Mouse (Mus musculus) liver, embryonic 12.5 days (tissue): Measurements from ENCODE around the gene Msl2. TPM values are rescaled to one million over a fixed set of nuclear protein-coding genes. Genes with fewer than 3 reads are reported as not detected.
A peak's percentile ranks its signal among the peaks of the same experiment; 100 is the strongest.

Source experiments
- ATAC-seq: fragments of 200-750 bp; cut with Nextera tagmentation; 2 replicates; pipeline ENCODE4 v1.8.0; 2017; ENCODE audit warnings: moderate number of reproducible peaks, mild to moderate bottlenecking, moderate library complexity
- H3K27ac ChIP-seq: fragments of 300-500 bp; sonication (generic); 2 replicates; pipeline ENCODE4 v1.5.1; 2016; ENCODE audit warnings: mild to moderate bottlenecking
- H3K27me3 ChIP-seq: fragments of 300-500 bp; sonication (generic); replicated peaks from 2 replicates; pipeline ENCODE4 v1.6.1; 2016; ENCODE audit warnings: mild to moderate bottlenecking, moderate library complexity
- H3K36me3 ChIP-seq: fragments of 300-500 bp; sonication (generic); 2 replicates; pipeline ENCODE4 v1.6.1; 2016; ENCODE audit warnings: mild to moderate bottlenecking, moderate library complexity
- H3K4me1 ChIP-seq: fragments of 300-500 bp; sonication (generic); 2 replicates; pipeline ENCODE4 v1.6.1; 2016
- H3K4me2 ChIP-seq: fragments of 300-500 bp; sonication (generic); 2 replicates; pipeline ENCODE4 v1.6.1; 2016; ENCODE audit warnings: mild to moderate bottlenecking, moderate library complexity
- H3K4me3 ChIP-seq: fragments of 300-500 bp; sonication (generic); 2 replicates; pipeline ENCODE4 v1.5.1; 2016; ENCODE audit warnings: mild to moderate bottlenecking, moderate library complexity
- H3K9ac ChIP-seq: fragments of 300-500 bp; sonication (generic); 2 replicates; pipeline ENCODE4 v1.6.1; 2016; ENCODE audit warnings: mild to moderate bottlenecking, moderate library complexity
- H3K9me3 ChIP-seq: fragments of 300-500 bp; sonication (generic); replicated peaks from 2 replicates; pipeline ENCODE4 v1.6.1; 2016; ENCODE audit warnings: mild to moderate bottlenecking, moderate library complexity
- WGBS: fragments of 180-500 bp; shearing (Covaris S2); methylation state at CpG from one replicate; pipeline ENCODE4 v1.1.7; 2016; ENCODE audit not compliant: insufficient replicate concordance; 5-methylcytosine and 5-hydroxymethylcytosine counted together
- polyA plus RNA-seq: library from polyadenylated mRNA; unstranded; fragments of >200 nt; fragmentation: Nextera tagmentation; extraction: Ambion mirVana; gene quantifications from 2 replicates; pipeline ENCODE4 v1.2.1, GENCODE M21; 2016

The Msl2 gene
- polyA plus RNA-seq, 1 experiment from 2014 or later = 6.2 TPM

- no peak overlapping the region for H3K27ac ChIP-seq
- no peak overlapping the region for H3K4me2 ChIP-seq
- no peak for ATAC-seq
- H3K27me3 ChIP-seq = no peaks in the 10 kb centered on the region
- no peaks in the 10 kb centered on the region for H3K4me1 ChIP-seq
- no peaks in the 10 kb centered on the region for H3K9me3 ChIP-seq
- WGBS = 61% methylated on average over 6 of the region's 6 CpGs
- H3K4me3 ChIP-seq = no peak overlapping the region
- H3K9ac ChIP-seq = no peak overlapping the region
- no peaks in the 10 kb centered on the region for H3K36me3 ChIP-seq
Measured at GRCm38 (mm10) chr9:101052691-101053090, 21.2 kb upstream of the Msl2 start.

- Histone ChIP-seq H3K4me1 (no peaks in the 10 kb centered on the region), H3K27ac (no peak overlapping the region), H3K27me3 (no peaks in the 10 kb centered on the region), H3K9ac (no peak overlapping the region), H3K36me3 (no peaks in the 10 kb centered on the region), H3K9me3 (no peaks in the 10 kb centered on the region), H3K4me3 (no peak overlapping the region), H3K4me2 (no peak overlapping the region)
- ATAC-seq = no peak
- 71% methylated on average over 14 of the region's 14 CpGs for WGBS
Measured at GRCm38 (mm10) chr9:101053279-101053678, 20.6 kb upstream of the Msl2 start.

DNA sequence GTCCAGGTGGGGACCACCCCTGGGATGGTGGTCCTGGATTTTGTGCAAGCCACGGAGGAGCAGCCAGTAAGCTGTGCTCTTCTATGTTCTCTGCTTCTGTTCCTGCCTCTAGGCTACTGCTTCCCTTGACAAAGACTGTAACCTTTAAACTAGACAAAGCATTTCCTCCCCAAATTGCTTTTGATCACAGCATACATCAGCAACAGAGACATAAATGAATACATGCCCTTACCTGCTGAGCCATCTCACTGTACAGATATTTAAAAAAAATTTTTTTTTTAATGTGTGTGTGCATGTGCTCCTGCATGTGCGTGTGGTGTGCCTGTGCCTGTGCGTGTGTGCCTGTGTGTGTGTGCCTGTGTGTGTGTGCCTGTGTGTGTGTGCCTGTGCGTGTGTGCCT lies 16.7 kb upstream of the Msl2 start:
- Histone ChIP-seq H3K27ac (no peak overlapping the region), H3K4me2 (no peak overlapping the region), H3K4me3 (no peak overlapping the region), H3K4me1 (no peaks in the 10 kb centered on the region), H3K9me3 (peaks cover 3% of the 10 kb centered on the region; the same call in 1 of the 2 replicates), H3K36me3 (no peaks in the 10 kb centered on the region), H3K27me3 (no peaks in the 10 kb centered on the region), H3K9ac (no peak overlapping the region)
- 86% methylated on average over 4 of the region's 4 CpGs for WGBS
- no peak for ATAC-seq

DNA sequence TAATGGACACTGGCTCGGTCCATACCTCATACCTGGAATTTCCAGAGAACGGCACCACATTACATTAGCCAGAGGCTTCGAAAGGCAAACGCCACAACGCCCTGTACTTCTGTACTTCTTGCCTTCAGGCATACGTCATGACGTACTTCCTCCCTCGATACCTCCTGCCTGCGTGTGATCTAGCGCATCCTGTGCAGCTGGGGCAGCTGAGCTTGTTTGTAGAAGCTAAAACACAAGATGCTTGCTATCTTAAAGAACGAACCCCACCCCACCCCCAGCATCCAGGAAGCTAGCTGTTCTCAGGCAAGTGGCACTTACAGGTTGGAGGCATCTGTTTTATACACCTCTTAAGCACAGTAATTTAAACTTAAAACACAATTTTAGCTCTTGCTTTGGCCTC lies 12.9 kb upstream of the Msl2 start:
- Histone ChIP-seq H3K36me3 (no peaks in the 10 kb centered on the region), H3K4me3 (no peak overlapping the region), H3K27me3 (no peaks in the 10 kb centered on the region), H3K9ac (no peak overlapping the region), H3K4me1 (no peaks in the 10 kb centered on the region), H3K27ac (no peak overlapping the region), H3K4me2 (no peak overlapping the region), H3K9me3 (peaks cover 3% of the 10 kb centered on the region; the same call in 1 of the 2 replicates)
- 59% methylated on average over 11 of the region's 11 CpGs for WGBS
- no peak for ATAC-seq

DNA sequence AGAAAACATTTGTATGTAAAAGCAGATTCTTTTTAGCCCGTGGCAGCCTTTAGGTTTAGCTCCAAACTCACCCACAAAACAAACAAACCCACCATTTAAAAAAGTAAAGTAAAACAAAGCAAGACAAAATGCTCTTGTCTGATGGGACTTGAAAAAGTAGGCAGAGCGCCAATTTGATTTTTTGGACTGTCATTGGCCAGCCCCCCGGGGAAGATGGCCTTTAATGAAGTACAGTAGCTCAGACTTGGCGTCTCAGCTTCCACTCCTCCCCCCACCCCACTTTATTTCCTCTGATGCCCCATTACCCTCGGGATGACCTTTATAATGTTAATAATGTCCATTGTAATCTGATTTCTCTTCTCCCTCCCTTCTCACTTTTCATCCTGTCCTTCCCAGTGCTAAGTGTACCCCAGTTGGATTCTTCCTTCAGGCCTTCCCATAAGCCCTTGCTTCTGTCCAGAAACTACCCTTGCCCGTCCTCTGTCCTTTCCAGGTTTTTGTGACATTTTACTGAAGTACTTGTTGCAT lies 11.6 kb upstream of the Msl2 start:
- no peak overlapping the region for H3K27ac ChIP-seq
- no peak overlapping the region for H3K9ac ChIP-seq
- no peak for ATAC-seq
- no peak overlapping the region for H3K4me2 ChIP-seq
- no peak overlapping the region for H3K4me3 ChIP-seq
- WGBS = 67% methylated on average over 6 of the region's 6 CpGs
- no peaks in the 10 kb centered on the region for H3K36me3 ChIP-seq
- no peaks in the 10 kb centered on the region for H3K4me1 ChIP-seq
- H3K9me3 ChIP-seq = peaks cover 3% of the 10 kb centered on the region; the same call in 1 of the 2 replicates
- H3K27me3 ChIP-seq = no peaks in the 10 kb centered on the region

DNA sequence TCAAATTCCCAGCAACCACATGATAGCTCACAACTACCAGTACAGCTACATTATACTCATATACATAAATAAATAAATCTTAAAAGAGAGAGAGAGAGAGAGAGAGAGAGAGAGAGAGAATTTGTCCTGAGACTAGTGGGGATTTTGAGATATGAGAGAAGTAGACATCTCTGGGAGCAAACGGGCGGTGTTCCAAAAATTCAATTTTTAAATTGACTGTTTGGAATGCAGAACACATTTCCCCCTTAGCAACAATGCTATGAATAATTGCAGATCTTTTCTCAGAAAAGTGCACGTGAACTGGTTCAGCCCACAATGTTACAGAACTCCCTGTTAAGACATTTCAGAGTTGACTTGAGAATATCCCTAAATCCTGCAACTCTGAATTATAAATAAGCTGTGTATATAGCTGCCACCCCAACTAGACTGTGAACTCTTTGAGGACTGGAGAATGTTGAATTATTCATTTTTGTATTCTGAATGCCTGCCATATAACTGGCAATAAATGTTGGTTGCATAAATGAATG lies 8.8 kb upstream of the Msl2 start:
- WGBS = 74% methylated on average over 3 of the region's 3 CpGs
- Histone ChIP-seq H3K4me3 (no peak overlapping the region), H3K4me1 (no peaks in the 10 kb centered on the region), H3K27ac (no peak overlapping the region), H3K4me2 (no peak overlapping the region), H3K9me3 (no peaks in the 10 kb centered on the region), H3K36me3 (no peaks in the 10 kb centered on the region), H3K9ac (no peak overlapping the region), H3K27me3 (no peaks in the 10 kb centered on the region)
- no peak for ATAC-seq

DNA sequence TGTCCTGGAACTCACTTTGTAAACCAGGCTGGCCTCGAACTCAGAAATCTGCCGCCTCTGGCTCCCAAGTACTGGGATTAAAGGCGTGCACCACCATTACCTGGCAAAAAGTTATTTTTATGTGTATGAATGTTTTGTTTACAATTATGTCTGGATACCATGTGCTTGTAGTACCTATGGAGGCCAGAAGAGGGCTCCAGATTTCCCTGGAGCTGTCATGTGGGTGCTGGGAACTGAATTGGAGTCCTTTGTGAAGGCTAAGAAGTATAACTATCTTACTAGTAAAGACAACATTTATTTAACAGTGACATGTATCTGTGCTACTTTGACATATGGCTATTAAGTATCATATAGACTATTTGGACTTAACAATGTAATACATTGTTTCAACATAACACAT lies 4.1 kb upstream of the Msl2 start:
- 84% methylated on average over 3 of the region's 3 CpGs for WGBS

GRCm38 (mm10) chr9:101072506-101072905 lies 1.4 kb upstream of the Msl2 start:
- peak overlapping the region; percentile 88 for H3K4me2 ChIP-seq
- WGBS = 33% methylated on average over 5 of the region's 5 CpGs

More for the DNA sequence above, 4.1 kb upstream of the Msl2 start:
- H3K4me1 ChIP-seq = peaks cover 11% of the 10 kb centered on the region
- no peaks in the 10 kb centered on the region for H3K9me3 ChIP-seq
- ATAC-seq = no peak
- H3K9ac ChIP-seq = no peak overlapping the region
- no peaks in the 10 kb centered on the region for H3K36me3 ChIP-seq
- H3K27me3 ChIP-seq = no peaks in the 10 kb centered on the region
- H3K4me2 ChIP-seq = no peak overlapping the region
- no peak overlapping the region for H3K27ac ChIP-seq
- H3K4me3 ChIP-seq = no peak overlapping the region

GRCm38 (mm10) chr9:101073041-101073986 lies 587 bp upstream of the Msl2 start:
- WGBS = 1% methylated on average over 60 of the region's 65 CpGs
- ATAC-seq = peak; percentile 91
- H3K4me3 ChIP-seq = peak overlapping the region; percentile 98
- H3K4me2 ChIP-seq = peak overlapping the region; percentile 88
- peak overlapping the region; percentile 99 for H3K27ac ChIP-seq
- peaks cover 25% of the 10 kb centered on the region for H3K4me1 ChIP-seq
- peak overlapping the region; percentile 99 for H3K9ac ChIP-seq
- H3K27me3 ChIP-seq = no peaks in the 10 kb centered on the region
- H3K36me3 ChIP-seq = peaks cover 10% of the 10 kb centered on the region
- H3K9me3 ChIP-seq = no peaks in the 10 kb centered on the region

More at GRCm38 (mm10) chr9:101072506-101072905, 1.4 kb upstream of the Msl2 start:
- H3K9me3 ChIP-seq = no peaks in the 10 kb centered on the region
- peak overlapping the region; percentile 99; the same call in 1 of the 2 replicates for H3K9ac ChIP-seq
- H3K4me3 ChIP-seq = peak overlapping the region; percentile 98
- no peak overlapping the region for H3K27ac ChIP-seq
- H3K36me3 ChIP-seq = peaks cover 8% of the 10 kb centered on the region
- no peaks in the 10 kb centered on the region for H3K27me3 ChIP-seq
- H3K4me1 ChIP-seq = peaks cover 19% of the 10 kb centered on the region
- ATAC-seq = no peak

GRCm38 (mm10) chr9:101074332-101075021 lies 576 bp downstream of the Msl2 start:
- Histone ChIP-seq H3K27ac (peak overlapping the region; percentile 99), H3K4me2 (peak overlapping the region; percentile 88), H3K4me3 (peak overlapping the region; percentile 98), H3K9me3 (no peaks in the 10 kb centered on the region), H3K27me3 (no peaks in the 10 kb centered on the region), H3K4me1 (peaks cover 37% of the 10 kb centered on the region), H3K9ac (peak overlapping the region; percentile 99), H3K36me3 (peaks cover 17% of the 10 kb centered on the region)
- under 1% methylated on average over 66 of the region's 100 CpGs for WGBS
- peak; percentile 69 for ATAC-seq

DNA sequence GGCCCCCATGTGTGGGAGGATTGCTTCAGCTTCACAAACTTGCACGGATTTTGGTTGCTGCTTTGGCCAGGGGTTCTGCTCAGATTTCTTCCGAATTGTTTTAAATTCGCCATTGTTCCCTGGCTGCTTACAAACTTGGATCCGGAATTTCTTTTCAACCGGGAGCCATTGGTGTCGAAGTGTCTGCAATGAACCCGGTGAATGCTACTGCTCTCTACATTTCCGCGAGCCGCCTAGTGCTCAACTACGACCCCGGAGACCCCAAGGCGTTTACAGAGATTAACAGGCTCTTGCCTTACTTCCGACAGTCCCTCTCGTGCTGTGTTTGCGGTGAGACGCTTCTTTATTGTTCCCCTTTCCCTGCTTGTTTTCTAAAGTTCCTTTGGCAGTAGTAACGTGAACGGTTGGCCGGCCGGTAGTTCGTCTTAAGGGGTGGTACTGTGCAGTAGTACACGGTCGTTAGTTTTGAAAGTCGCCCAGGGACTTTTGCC lies 1.2 kb downstream of the Msl2 start:
- peak overlapping the region; percentile 88 for H3K4me2 ChIP-seq
- H3K27ac ChIP-seq = peak overlapping the region; percentile 99
- H3K27me3 ChIP-seq = no peaks in the 10 kb centered on the region
- peaks cover 23% of the 10 kb centered on the region for H3K36me3 ChIP-seq
- H3K9ac ChIP-seq = peak overlapping the region; percentile 99
- ATAC-seq = no peak
- H3K9me3 ChIP-seq = no peaks in the 10 kb centered on the region
- 1% methylated on average over 25 of the region's 25 CpGs for WGBS
- H3K4me1 ChIP-seq = peaks cover 43% of the 10 kb centered on the region
- peak overlapping the region; percentile 98 for H3K4me3 ChIP-seq
